Mouse (Mus musculus) cerebellum, postnatal 25 days (tissue): ENCODE measurements around the gene Ccdc153.

Experiments used
- DNase-seq, 2 experiments: peaks; one replicate each; pipeline ENCODE4 v3.0.0; 2021; ENCODE audit warnings: mixed read lengths in 2 of 2

The Ccdc153 gene

GRCm38 (mm10) chr9:44240911-44241310 lies 435 bp downstream of the Ccdc153 start:
- no peak for DNase-seq

- no peak for DNase-seq
These were observed 942 bp downstream of the Ccdc153 start for GRCm38 (mm10) chr9:44241418-44241817.

GRCm38 (mm10) chr9:44243621-44244020 lies 3.1 kb downstream of the Ccdc153 start:
- no peak for DNase-seq

- DNase-seq = no peak
These were observed 7.4 kb downstream of the Ccdc153 start for GRCm38 (mm10) chr9:44247907-44248306.

- peak; percentile 55 to 73 for DNase-seq
These were observed 9.0 kb downstream of the Ccdc153 start for GRCm38 (mm10) chr9:44249181-44250146.

GRCm38 (mm10) chr9:44250445-44250844 lies 10.0 kb downstream of the Ccdc153 start:
- DNase-seq = no peak

GRCm38 (mm10) chr9:44251314-44251713 lies 10.8 kb downstream of the Ccdc153 start, which contains the start of gene Pdzd3:
Pdzd3 (minus strand) TSS chr9:44251471.
- no peak for DNase-seq

- no peak for DNase-seq
These were observed 13.0 kb downstream of the Ccdc153 start for GRCm38 (mm10) chr9:44253441-44253840.

GRCm38 (mm10) chr9:44254508-44255135 lies 14.1 kb downstream of the Ccdc153 start:
- DNase-seq = no peak

- no peak for DNase-seq
These were observed 14.7 kb downstream of the Ccdc153 start for GRCm38 (mm10) chr9:44255136-44255521.

- DNase-seq = no peak
These were observed 15.7 kb downstream of the Ccdc153 start for GRCm38 (mm10) chr9:44256213-44256612.

GRCm38 (mm10) chr9:44259014-44259413 lies 18.5 kb downstream of the Ccdc153 start:
- no peak for DNase-seq

- no peak for DNase-seq
These were observed 20.9 kb downstream of the Ccdc153 start for GRCm38 (mm10) chr9:44261388-44261787.

- DNase-seq = no peak
These were observed 26.2 kb downstream of the Ccdc153 start for GRCm38 (mm10) chr9:44266478-44267226.

- DNase-seq = peak; percentile 41 to 42
These were observed 27.0 kb downstream of the Ccdc153 start for GRCm38 (mm10) chr9:44267319-44268026.

- DNase-seq = peak; percentile 86 to 91
These were observed 27.5 kb downstream of the Ccdc153 start for GRCm38 (mm10) chr9:44268027-44268360.

- no peak for DNase-seq
These were observed 28.0 kb downstream of the Ccdc153 start, which contains the start of gene Nlrx1 for GRCm38 (mm10) chr9:44268432-44268831. Nlrx1 (minus strand) TSS chr9:44268599.

GRCm38 (mm10) chr9:44269077-44269476 lies 28.6 kb downstream of the Ccdc153 start:
- DNase-seq = peak; percentile 44 to 66

- DNase-seq = no peak
These were observed 29.5 kb downstream of the Ccdc153 start for GRCm38 (mm10) chr9:44269973-44270372.

- DNase-seq = no peak
These were observed 42.7 kb downstream of the Ccdc153 start for GRCm38 (mm10) chr9:44283183-44283582.

GRCm38 (mm10) chr9:44286256-44286850 lies 45.9 kb downstream of the Ccdc153 start:
- DNase-seq = no peak

GRCm38 (mm10) chr9:44287003-44287400 lies 46.5 kb downstream of the Ccdc153 start:
- peak in 1 of 2 experiments; percentile 47 for DNase-seq
